Mouse (Mus musculus) E14TG2a.4 (cell line): ENCODE data around the gene 7420426K07Rik.

Experiments used
- H3K27me3 ChIP-seq: 2 replicates; pipeline ENCODE4 v1.6.1; 2014; ENCODE audit warnings: low read length, control low read depth; ENCODE audit not compliant: insufficient read depth
- H3K36me3 ChIP-seq: 2 replicates; pipeline ENCODE4 v1.6.1; 2014; ENCODE audit warnings: low read length, control low read depth; ENCODE audit not compliant: insufficient read depth
- H3K4me1 ChIP-seq: replicated peaks from 2 replicates; pipeline ENCODE4 v1.6.1; 2014; ENCODE audit warnings: low read depth, low read length, control low read depth
- H3K4me3 ChIP-seq: replicated peaks from 2 replicates; pipeline ENCODE4 v1.5.1; 2014; ENCODE audit warnings: mild to moderate bottlenecking, low read length
- H3K9me3 ChIP-seq: 2 replicates; pipeline ENCODE4 v1.6.1; 2014; ENCODE audit warnings: low read length, control low read depth
- CTCF ChIP-seq: conservative IDR thresholded peaks from 2 replicates; pipeline ENCODE4 v1.5.1; 2014; ENCODE audit warnings: low read length
- NANOG ChIP-seq: IDR thresholded peaks from 2 replicates; pipeline ENCODE4 v1.6.1; 2014; ENCODE audit warnings: borderline replicate concordance, low read length, mixed read lengths
- POU5F1 ChIP-seq: IDR thresholded peaks from 2 replicates; pipeline ENCODE4 v1.6.1; 2014; ENCODE audit warnings: low read length, borderline replicate concordance

The 7420426K07Rik gene

GRCm38 (mm10) chr9:98902819-98903218 is at the start of gene 7420426K07Rik:
7420426K07Rik (plus strand) TSS chr9:98903119.
- no peaks in the 10 kb centered on the region; the same call in 1 of the 2 replicates for H3K27me3 ChIP-seq
- H3K36me3 ChIP-seq: no peaks in the 10 kb centered on the region
- no peak within 1 kb of the TSS for H3K4me3 ChIP-seq
- H3K4me1 ChIP-seq: no peaks in the 10 kb centered on the region
- peaks cover 2% of the 10 kb centered on the region; the same call in 1 of the 2 replicates for H3K9me3 ChIP-seq
- TF ChIP-seq CTCF (no peak), POU5F1 (no peak), NANOG (no peak)

GRCm38 (mm10) chr9:98856210-98856609 is 46.7 kb upstream of the 7420426K07Rik start, which contains the start of gene Prr23a2:
Prr23a2 (plus strand) TSS chr9:98856494.
- no peaks in the 10 kb centered on the region for H3K36me3 ChIP-seq
- H3K4me1 ChIP-seq: no peaks in the 10 kb centered on the region
- no peaks in the 10 kb centered on the region for H3K9me3 ChIP-seq
- peak within 1 kb of the TSS; percentile 74 for H3K4me3 ChIP-seq
- H3K27me3 ChIP-seq: peaks cover 22% of the 10 kb centered on the region
- TF ChIP-seq POU5F1 (no peak), NANOG (no peak), CTCF (peak; percentile 46)

- Histone ChIP-seq H3K4me1 (peaks cover 16% of the 10 kb centered on the region), H3K4me3 (no peak overlapping the region), H3K27me3 (peaks cover 17% of the 10 kb centered on the region), H3K36me3 (0 out of 2 replicates have a peak, but pooled peaks cover 6% of the 10 kb centered on the region), H3K9me3 (no peaks in the 10 kb centered on the region)
- no peak for TF ChIP-seq POU5F1
- peak; percentile 71 for TF ChIP-seq CTCF
- TF ChIP-seq NANOG: no peak
Measured at GRCm38 (mm10) chr9:98863463-98863862, 39.5 kb upstream of the 7420426K07Rik start.

- Histone ChIP-seq H3K9me3 (no peaks in the 10 kb centered on the region), H3K4me3 (peak within 1 kb of the TSS; percentile 81), H3K4me1 (peaks cover 16% of the 10 kb centered on the region), H3K27me3 (peaks cover 17% of the 10 kb centered on the region), H3K36me3 (0 out of 2 replicates have a peak, but pooled peaks cover 6% of the 10 kb centered on the region)
- peak; percentile 26 for TF ChIP-seq CTCF
- no peak for TF ChIP-seq POU5F1
- TF ChIP-seq NANOG: no peak
Measured at GRCm38 (mm10) chr9:98864571-98864970, 38.3 kb upstream of the 7420426K07Rik start, which contains the start of gene Prr23a3. Prr23a3 (plus strand) TSS chr9:98864767.

GRCm38 (mm10) chr9:98901486-98901885 is 1.4 kb upstream of the 7420426K07Rik start:
- no peaks in the 10 kb centered on the region for H3K36me3 ChIP-seq
- no peaks in the 10 kb centered on the region; the same call in 1 of the 2 replicates for H3K27me3 ChIP-seq
- no peak overlapping the region for H3K4me3 ChIP-seq
- TF ChIP-seq CTCF: no peak
- TF ChIP-seq NANOG: no peak
- no peak for TF ChIP-seq POU5F1
- peaks cover 14% of the 10 kb centered on the region for H3K9me3 ChIP-seq
- H3K4me1 ChIP-seq: no peaks in the 10 kb centered on the region

- H3K36me3 ChIP-seq: no peaks in the 10 kb centered on the region
- peaks cover 5% of the 10 kb centered on the region for H3K9me3 ChIP-seq
- H3K4me3 ChIP-seq: no peak overlapping the region
- TF ChIP-seq NANOG (no peak), POU5F1 (no peak), CTCF (no peak)
- peaks cover 4% of the 10 kb centered on the region; the same call in 1 of the 2 replicates for H3K27me3 ChIP-seq
- H3K4me1 ChIP-seq: peaks cover 8% of the 10 kb centered on the region; the same call in 1 of the 2 replicates
Measured at GRCm38 (mm10) chr9:98920629-98921523, 18.0 kb downstream of the 7420426K07Rik start.

GRCm38 (mm10) chr9:98923119-98923518 is 20.2 kb downstream of the 7420426K07Rik start:
- Histone ChIP-seq H3K36me3 (no peaks in the 10 kb centered on the region), H3K4me3 (no peak overlapping the region), H3K27me3 (peaks cover 4% of the 10 kb centered on the region; the same call in 1 of the 2 replicates), H3K9me3 (no peaks in the 10 kb centered on the region), H3K4me1 (peaks cover 8% of the 10 kb centered on the region; the same call in 1 of the 2 replicates)
- TF ChIP-seq POU5F1 (no peak), NANOG (no peak), CTCF (no peak)

GRCm38 (mm10) chr9:98924183-98924582 is 21.3 kb downstream of the 7420426K07Rik start:
- no peak overlapping the region for H3K4me3 ChIP-seq
- peaks cover 8% of the 10 kb centered on the region; the same call in 1 of the 2 replicates for H3K4me1 ChIP-seq
- peaks cover 4% of the 10 kb centered on the region; the same call in 1 of the 2 replicates for H3K27me3 ChIP-seq
- H3K36me3 ChIP-seq: no peaks in the 10 kb centered on the region
- H3K9me3 ChIP-seq: no peaks in the 10 kb centered on the region
- TF ChIP-seq CTCF (no peak), NANOG (no peak), POU5F1 (no peak)
